Comparison of ENCODE assay signal across 9 mouse cellular contexts in the genomic region with DNA sequence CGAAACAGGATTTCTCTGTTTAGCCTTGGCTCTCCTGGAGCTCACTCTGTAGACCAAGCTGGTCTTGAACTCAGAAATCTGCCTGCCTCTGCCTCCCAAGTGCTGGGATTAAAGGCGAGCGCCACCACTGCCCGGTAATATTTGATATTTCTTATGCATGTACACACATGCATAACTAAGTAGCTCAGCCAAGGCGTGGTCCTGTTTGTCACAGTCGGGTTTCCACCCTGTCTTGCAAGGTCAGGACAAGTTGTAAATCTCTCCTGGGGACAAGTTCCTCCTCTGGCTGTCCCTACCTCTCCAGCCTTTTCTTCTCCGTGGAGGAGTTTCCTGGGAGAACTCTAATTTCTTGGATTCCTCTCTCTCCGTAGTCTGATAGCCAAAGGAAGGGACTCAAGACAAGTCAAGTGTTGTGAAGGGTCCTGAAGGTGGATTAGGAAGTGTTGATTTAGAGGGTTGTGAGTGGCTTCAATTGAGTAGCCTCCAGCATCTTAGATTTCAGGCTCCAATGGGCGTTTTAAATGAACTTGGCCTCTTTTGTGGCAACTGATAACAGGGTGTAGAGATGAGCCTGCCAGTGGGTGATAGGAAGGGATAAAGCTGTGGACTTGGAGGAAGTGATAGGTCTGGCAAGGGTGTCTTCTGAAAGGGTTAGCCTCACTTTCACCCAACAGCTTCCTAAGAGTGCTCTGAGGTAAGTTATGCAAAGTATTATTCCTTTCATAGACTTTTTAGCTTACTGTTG. TPM values are rescaled to one million over a fixed set of nuclear protein-coding genes. Genes with fewer than 3 reads are reported as not detected.
DNase-seq lines count a peak whose midpoint lies in the region; ATAC-seq lines count a peak whose summit lies in the region.
"Had no signal": no experiment of that assay in that cellular context is flagged by ENCODE, and none has a peak within 500 bp of the region (broad histone marks: within the 10 kb centered on the region; RNA-seq: fewer than 3 reads in every experiment).

Gene Frrs1, plus strand, starts transcription at position 524 of the 745 bp plus-strand sequence.

- no peak within 1 kb of the TSS for H3K9ac ChIP-seq in limb, embryonic 15.5 days

- H3K4me2 ChIP-seq in limb, embryonic 15.5 days: no peak within 1 kb of the TSS

- H3K36me3 ChIP-seq in limb, embryonic 15.5 days: no peaks in the 10 kb centered on the region
- no peaks in the 10 kb centered on the region for H3K36me3 ChIP-seq in hindbrain, embryonic 10.5 days

- H3K27me3 ChIP-seq in limb, embryonic 15.5 days: no peaks in the 10 kb centered on the region
- no peaks in the 10 kb centered on the region for H3K27me3 ChIP-seq in hindbrain, embryonic 10.5 days (ENCODE audit: insufficient read depth, poor library complexity, severe bottlenecking)

- no peak within 1 kb of the TSS for H3K4me3 ChIP-seq in limb, embryonic 15.5 days
- no peak within 1 kb of the TSS for H3K4me3 ChIP-seq in hindbrain, embryonic 10.5 days

- no peak for DNase-seq in adrenal gland, postnatal 10 days
- DNase-seq in adrenal gland, adult 8-10 months: no peak
- DNase-seq in thymus, postnatal 0 days (ENCODE audit: low spot score): no peak
- DNase-seq in thymus, postnatal 25 days: no peak
- DNase-seq in yolk sac, embryonic 10.5 days (ENCODE audit: low spot score): peak; percentile 33
- DNase-seq in gastrocnemius, postnatal 25 days: no peak
- no peak for DNase-seq in hindbrain, embryonic 10.5 days (ENCODE audit: low spot score)
- DNase-seq: lung, postnatal 4 days had no signal

- ATAC-seq in limb, embryonic 15.5 days (ENCODE audit: insufficient number of reproducible peaks, low FRiP score, low TSS enrichment, low read depth): no peak

- no peaks in the 10 kb centered on the region for H3K9me3 ChIP-seq in limb, embryonic 15.5 days
- no peaks in the 10 kb centered on the region for H3K9me3 ChIP-seq in hindbrain, embryonic 10.5 days

- H3K4me1 ChIP-seq in limb, embryonic 15.5 days: peaks cover 4% of the 10 kb centered on the region
- H3K4me1 ChIP-seq in hindbrain, embryonic 10.5 days (replicated peaks): peaks cover 8% of the 10 kb centered on the region; the same call in 1 of the 2 replicates

- no peak within 1 kb of the TSS for H3K27ac ChIP-seq in limb, embryonic 15.5 days
- H3K27ac ChIP-seq in hindbrain, embryonic 10.5 days: no peak within 1 kb of the TSS

- WGBS in limb, embryonic 15.5 days: 82% methylated on average over 9 of the region's 9 CpGs
- WGBS in hindbrain, embryonic 10.5 days: 87% methylated on average over 9 of the region's 9 CpGs

RNA-seq across cellular contexts. Expression of gene Frrs1, which starts in this region (rescaled TPM):
- total RNA-seq in adrenal gland, postnatal 10 days (2021): 10 to 100 TPM; 13.9 to 17.4 TPM
- total RNA-seq in adrenal gland, adult 8-10 months (2022): 10 to 100 TPM in 2 of 4 experiments, 1 to 10 TPM in 2; 6.2 to 25.3 (median 16.2) TPM
- polyA plus RNA-seq in thymus, postnatal 0 days (2015; fragmentation: Nextera tagmentation; extraction: Ambion mirVana): 10.9 and 14.9 TPM in 2 replicates
- 12.6 and 15.6 TPM in 2 replicates for polyA plus RNA-seq in limb, embryonic 15.5 days (2015; fragmentation: Nextera tagmentation; extraction: Ambion mirVana)
- total RNA-seq in gastrocnemius, postnatal 25 days (2021): 1 to 10 TPM; 3.7 to 4.2 TPM
- 8.7 and 17.2 TPM in 2 replicates for polyA plus RNA-seq in hindbrain, embryonic 10.5 days (2016; fragmentation: Nextera tagmentation; extraction: Ambion mirVana)
